Mouse (Mus musculus): ENCODE measurements around the gene Lias.

The Lias gene

GRCm38 (mm10) chr5:65390648-65391644, at the start of gene Lias, which contains the start of gene Rpl9:
TSS of gene Lias (plus strand) at chr5:65391497.
TSS of gene Rpl9 (minus strand) at chr5:65391444.
- in situ Hi-C loops (cut with MboI): no loop called here

GRCm38 (mm10) chr5:65348168-65348567, 43.1 kb upstream of the Lias start, which contains the start of gene Klb:
TSS of gene Klb (plus strand) at chr5:65348314.
- in situ Hi-C loops (cut with MboI): no loop called here

- in situ Hi-C loops (cut with MboI): no loop called here
Observed at GRCm38 (mm10) chr5:65350508-65350907, 40.8 kb upstream of the Lias start.

GRCm38 (mm10) chr5:65354097-65354496, 37.2 kb upstream of the Lias start:
- in situ Hi-C loops (cut with MboI): no loop called here

- in situ Hi-C loops (cut with MboI): no loop called here
Observed at GRCm38 (mm10) chr5:65354985-65355384, 36.3 kb upstream of the Lias start.

GRCm38 (mm10) chr5:65356851-65357250, 34.4 kb upstream of the Lias start:
- in situ Hi-C loops (cut with MboI): no loop called here

- in situ Hi-C loops (cut with MboI): no loop called here
Observed at GRCm38 (mm10) chr5:65357771-65358170, 33.5 kb upstream of the Lias start.

GRCm38 (mm10) chr5:65367837-65368236, 23.5 kb upstream of the Lias start:
- in situ Hi-C loops (cut with MboI): no loop called here

- in situ Hi-C loops (cut with MboI): no loop called here
Observed at GRCm38 (mm10) chr5:65371551-65371950, 19.7 kb upstream of the Lias start.

- in situ Hi-C loops (cut with MboI): no loop called here
Observed at GRCm38 (mm10) chr5:65374746-65375145, 16.6 kb upstream of the Lias start.

- in situ Hi-C loops (cut with MboI): no loop called here
Observed at GRCm38 (mm10) chr5:65385704-65386103, 5.6 kb upstream of the Lias start.

- in situ Hi-C loops (cut with MboI): no loop called here
Observed at GRCm38 (mm10) chr5:65387008-65387867, 4.1 kb upstream of the Lias start.

- in situ Hi-C loops (cut with MboI): no loop called here
Observed at GRCm38 (mm10) chr5:65391753-65392152, 456 bp downstream of the Lias start.

- in situ Hi-C loops (cut with MboI): no loop called here
Observed at GRCm38 (mm10) chr5:65394425-65394824, 3.1 kb downstream of the Lias start.

- in situ Hi-C loops (cut with MboI): no loop called here
Observed at GRCm38 (mm10) chr5:65401251-65401994, 10.1 kb downstream of the Lias start.

GRCm38 (mm10) chr5:65407989-65408388, 16.7 kb downstream of the Lias start:
- in situ Hi-C loops (cut with MboI): no loop called here

GRCm38 (mm10) chr5:65415653-65416458, 24.6 kb downstream of the Lias start:
- in situ Hi-C loops (cut with MboI): no loop called here

GRCm38 (mm10) chr5:65419136-65419535, 27.8 kb downstream of the Lias start:
- in situ Hi-C loops (cut with MboI): no loop called here

GRCm38 (mm10) chr5:65420822-65421221, 29.5 kb downstream of the Lias start:
- in situ Hi-C loops (cut with MboI): no loop called here

- in situ Hi-C loops (cut with MboI): no loop called here
Observed at GRCm38 (mm10) chr5:65422803-65423202, 31.5 kb downstream of the Lias start.

GRCm38 (mm10) chr5:65424215-65424614, 32.9 kb downstream of the Lias start:
- in situ Hi-C loops (cut with MboI): no loop called here

All from mature B cell (primary cell).